Mouse (Mus musculus) hindbrain, embryonic 15.5 days (tissue): ENCODE data around the gene 1110004F10Rik. TPM values are rescaled to one million over a fixed set of nuclear protein-coding genes. Genes with fewer than 3 reads are reported as not detected.

Experiments used
- polyA plus RNA-seq: library from polyadenylated mRNA; unstranded; fragments of >200 nt; fragmentation: Nextera tagmentation; extraction: Ambion mirVana; gene quantifications from 2 replicates; pipeline ENCODE4 v1.2.1, GENCODE M21; 2015

Gene 1110004F10Rik
- polyA plus RNA-seq, 1 experiment from 2014 or later, result 297 TPM

Other genes starting within 250 kb of the 1110004F10Rik start
- gene Sox6, start 601 bp upstream of the 1110004F10Rik start, polyA plus RNA-seq, result 31.7 and 34.4 TPM in 2 replicates
- 1.0 and 1.2 TPM in 2 replicates for gene Gm4353, start 45.2 kb downstream of the 1110004F10Rik start, polyA plus RNA-seq